10 mouse cellular contexts compared by ENCODE assay signal in genomic region chr11:111212038-111212701, GRCm38 (mm10).
DNase-seq lines count a peak whose midpoint lies in the region; ATAC-seq and TF ChIP-seq lines count a peak whose summit lies in the region.
"Had no signal": no experiment of that assay in that cellular context is flagged by ENCODE, and none has a peak within 500 bp of the region (broad histone marks: within the 10 kb centered on the region; RNA-seq: fewer than 3 reads in every experiment).

No protein-coding gene starts in this region.

- no peak overlapping the region for H3K9ac ChIP-seq in heart, embryonic 15.5 days
- no peak overlapping the region for H3K9ac ChIP-seq in heart, postnatal 0 days (replicated peaks; ENCODE audit: low read depth, low read length)
- H3K9ac ChIP-seq in midbrain, embryonic 15.5 days, result no peak overlapping the region

- TF ChIP-seq EP300 in heart, postnatal 0 days (IDR thresholded peaks at IDR 0.05; ENCODE audit: low read depth), result no peak

- no peak overlapping the region for H3K4me2 ChIP-seq in heart, embryonic 15.5 days
- no peak overlapping the region for H3K4me2 ChIP-seq in heart, postnatal 0 days (ENCODE audit: low read depth, low read length)
- H3K4me2 ChIP-seq in midbrain, embryonic 15.5 days, result no peak overlapping the region

- peak; percentile 58; the same call in 1 of the 2 replicates for ATAC-seq in heart, embryonic 15.5 days (replicated peaks; ENCODE audit: insufficient number of reproducible peaks, insufficient read depth, low FRiP score, low read depth)
- 0 out of 2 replicates have a peak, but pooled peaks have one; percentile 33 for ATAC-seq in heart, postnatal 0 days (ENCODE audit: insufficient read depth, low read depth)
- peak; percentile 62 for ATAC-seq in midbrain, embryonic 15.5 days (replicated peaks)

- TF ChIP-seq CTCF in heart, postnatal 0 days (IDR thresholded peaks at IDR 0.05; ENCODE audit: low read depth), result no peak

- H3K27ac ChIP-seq in heart, embryonic 15.5 days, result peak overlapping the region; percentile 50; the same call in 1 of the 2 replicates
- peak overlapping the region; percentile 74 for H3K27ac ChIP-seq in heart, postnatal 0 days (ENCODE audit: low read depth)
- H3K27ac ChIP-seq in midbrain, embryonic 15.5 days, result peak overlapping the region; percentile 40; the same call in 1 of the 2 replicates
- H3K27ac ChIP-seq: kidney, postnatal 0 days had no signal

- WGBS in heart, embryonic 15.5 days, result 52% methylated on average over 5 of the region's 5 CpGs
- 40% methylated on average over 5 of the region's 5 CpGs for WGBS in heart, postnatal 0 days
- 38% methylated on average over 5 of the region's 5 CpGs for whole genome bisulfite sequencing in midbrain, embryonic 15.5 days

- no peaks in the 10 kb centered on the region for H3K36me3 ChIP-seq in heart, embryonic 15.5 days
- H3K36me3 ChIP-seq in heart, postnatal 0 days (replicated peaks; ENCODE audit: control insufficient read depth, insufficient read depth, low read length), result no peaks in the 10 kb centered on the region
- H3K36me3 ChIP-seq in midbrain, embryonic 15.5 days (replicated peaks), result no peaks in the 10 kb centered on the region

- no peaks in the 10 kb centered on the region for H3K27me3 ChIP-seq in heart, embryonic 15.5 days
- H3K27me3 ChIP-seq in heart, postnatal 0 days (ENCODE audit: control insufficient read depth, insufficient read depth, low read length), result no peaks in the 10 kb centered on the region
- no peaks in the 10 kb centered on the region for H3K27me3 ChIP-seq in midbrain, embryonic 15.5 days (replicated peaks)
- H3K27me3 ChIP-seq: megakaryocyte, embryonic 14.5 days had no signal

- peaks cover 19% of the 10 kb centered on the region for H3K4me1 ChIP-seq in heart, embryonic 15.5 days (replicated peaks)
- H3K4me1 ChIP-seq in heart, postnatal 0 days (ENCODE audit: control insufficient read depth, insufficient read depth), result peaks cover 19% of the 10 kb centered on the region
- H3K4me1 ChIP-seq in midbrain, embryonic 15.5 days, result peaks cover 15% of the 10 kb centered on the region

- H3K9me3 ChIP-seq in heart, embryonic 15.5 days (replicated peaks), result no peaks in the 10 kb centered on the region
- H3K9me3 ChIP-seq in heart, postnatal 0 days (replicated peaks; ENCODE audit: control insufficient read depth, low read length), result no peaks in the 10 kb centered on the region
- no peaks in the 10 kb centered on the region for H3K9me3 ChIP-seq in midbrain, embryonic 15.5 days

- H3K4me3 ChIP-seq in heart, embryonic 15.5 days, result no peak overlapping the region
- no peak overlapping the region for H3K4me3 ChIP-seq in heart, postnatal 0 days (ENCODE audit: low read depth, low read length)
- H3K4me3 ChIP-seq in midbrain, embryonic 15.5 days, result no peak overlapping the region
- H3K4me3 ChIP-seq: megakaryocyte, embryonic 14.5 days had no signal

- no peak for DNase-seq in heart, adult 8-10 months (ENCODE audit: low spot score)
- peak; percentile 76 for DNase-seq in embryo, embryonic 10.5 days (ENCODE audit: low spot score)
- peak; percentile 46 for DNase-seq in heart, postnatal 0 days (ENCODE audit: low spot score)
- DNase-seq in spleen, adult 18-20 months, result no peak
- DNase-seq in urinary bladder, postnatal 10 days (ENCODE audit: low spot score), result no peak
- no peak for DNase-seq in thymus, postnatal 0 days (ENCODE audit: low spot score)

Comparison
In these comparisons a context has a peak if more than half of its experiments do, and no peak if none do; other contexts are left out.
1. DNase-seq: peak in embryo, embryonic 10.5 days (single experiment) and heart, postnatal 0 days (single experiment); none in heart, adult 8-10 months (single experiment), spleen, adult 18-20 months (0 of 2), urinary bladder, postnatal 10 days (single experiment) and thymus, postnatal 0 days (single experiment).
2. Peak in every context shown above with its lines, with median percentiles within 50 percentile points of each other: ATAC-seq and H3K27ac ChIP-seq.